Mouse (Mus musculus): ENCODE data around the gene Rasgrf2. TPM values are rescaled to one million over a fixed set of nuclear protein-coding genes. Genes with fewer than 3 reads are reported as not detected.

The Rasgrf2 gene
- total and polyA plus RNA-seq, 3 experiments, result not detected

GRCm38 (mm10) chr13:91991412-91991811 lies 140.0 kb downstream of the Rasgrf2 start:
- Histone ChIP-seq H3K36me3 (ENCODE audit: control insufficient read depth in 1 of 2, insufficient read depth in 2 of 2, low read length in 2 of 2) (no peaks in the 10 kb centered on the region), H3K9me3 (replicated peaks; ENCODE audit: insufficient read depth, low read length) (no peaks in the 10 kb centered on the region), H3K27me3 (ENCODE audit: control insufficient read depth in 1 of 2, insufficient read depth in 2 of 2, low read length in 2 of 2) (no peaks in the 10 kb centered on the region), H3K4me3 (ENCODE audit: control insufficient read depth in 1 of 2, insufficient read depth in 1 of 2, low read depth in 2 of 2, low read length in 2 of 2) (no peak overlapping the region), H3K79me2 (ENCODE audit: control insufficient read depth, insufficient read depth, low read length, poor library complexity) (no peaks in the 10 kb centered on the region), H3K27ac (ENCODE audit: control insufficient read depth, low read depth, low read length) (no peak overlapping the region), H3K9ac (ENCODE audit: control insufficient read depth, low read depth, low read length, poor library complexity, severe bottlenecking) (no peak overlapping the region), H3K4me1 (ENCODE audit: control insufficient read depth in 1 of 2, insufficient read depth in 2 of 2, low read length in 2 of 2) (no peaks in the 10 kb centered on the region)
- no peak for TF ChIP-seq NRF1 (IDR thresholded peaks at IDR 0.05; ENCODE audit: insufficient read depth, low read depth, low read length, poor library complexity, severe bottlenecking)
- TF ChIP-seq USF1 (IDR thresholded peaks at IDR 0.05; ENCODE audit: low read depth, low read length), result no peak
- TF ChIP-seq MYB (IDR thresholded peaks at IDR 0.05; ENCODE audit: low read depth, low read length), result no peak
- TF ChIP-seq BHLHE40 (IDR thresholded peaks at IDR 0.05; ENCODE audit: borderline replicate concordance, low read depth, low read length), result no peak
- TF ChIP-seq MAFK (IDR thresholded peaks at IDR 0.05; ENCODE audit: borderline replicate concordance, low read depth, low read length), result no peak
- TF ChIP-seq RCOR1 (IDR thresholded peaks at IDR 0.05; ENCODE audit: low read depth, low read length), result no peak
- DNase-seq (ENCODE audit: low read depth, low spot score), result no peak

DNA sequence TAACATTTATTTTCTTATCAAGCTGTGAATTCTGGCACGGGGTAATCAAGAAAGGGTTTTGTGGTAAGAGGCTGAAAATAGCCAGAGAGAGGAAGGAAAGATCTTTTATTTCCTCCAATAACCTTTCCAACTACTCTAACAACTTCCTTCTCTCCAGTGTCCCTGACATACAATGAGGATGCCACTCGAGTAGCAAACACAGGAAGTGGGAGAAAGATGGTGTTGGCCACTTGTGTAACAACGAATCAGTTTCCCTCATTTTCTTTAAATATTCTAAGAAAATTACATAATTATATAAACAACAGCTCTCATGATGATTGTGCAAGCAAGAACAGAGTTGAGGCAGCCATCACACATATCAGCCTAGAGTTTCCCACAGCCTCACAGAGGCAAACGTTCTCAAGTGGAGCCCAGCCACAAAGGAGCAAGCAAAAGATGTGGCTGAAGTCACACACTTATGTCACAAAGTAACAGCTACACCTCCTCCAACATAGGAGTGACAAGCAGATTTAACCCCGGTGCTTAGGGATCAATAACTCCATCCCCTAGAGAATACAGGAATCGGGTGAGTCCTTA lies 140.7 kb downstream of the Rasgrf2 start:
- no peaks in the 10 kb centered on the region for H3K36me3 ChIP-seq (ENCODE audit: control insufficient read depth in 1 of 2, insufficient read depth in 2 of 2, low read length in 2 of 2)
- no peaks in the 10 kb centered on the region for H3K9me3 ChIP-seq (replicated peaks; ENCODE audit: insufficient read depth, low read length)
- TF ChIP-seq TBP (IDR thresholded peaks at IDR 0.05; ENCODE audit: low read depth, low read length) (no peak), EP300 (IDR thresholded peaks at IDR 0.05; ENCODE audit: low read depth in 1 of 2, low read length in 2 of 2) (no peak), CTCF (IDR thresholded peaks at IDR 0.05 in 2 of 3, conservative IDR thresholded peaks at IDR 0.05 in 1 of 3; ENCODE audit: control insufficient read depth in 1 of 3, insufficient read depth in 1 of 3, low read depth in 2 of 3, low read length in 3 of 3, poor library complexity in 1 of 3, severe bottlenecking in 1 of 3) (no peak), JUND (IDR thresholded peaks at IDR 0.05; ENCODE audit: low read depth, low read length) (no peak), CHD1 (IDR thresholded peaks at IDR 0.05; ENCODE audit: low read depth, low read length) (no peak), POLR2AphosphoS5 (IDR thresholded peaks at IDR 0.05; ENCODE audit: borderline replicate concordance, low read depth, low read length) (no peak), POLR2A (IDR thresholded peaks at IDR 0.05; ENCODE audit: control insufficient read depth in 1 of 2, insufficient read depth in 1 of 2, low read depth in 1 of 2, low read length in 2 of 2, poor library complexity in 1 of 2) (no peak), NRF1 (IDR thresholded peaks at IDR 0.05; ENCODE audit: insufficient read depth, low read depth, low read length, poor library complexity, severe bottlenecking) (no peak), RAD21 (IDR thresholded peaks at IDR 0.05; ENCODE audit: low read depth, low read length) (no peak), MAZ (IDR thresholded peaks at IDR 0.05; ENCODE audit: low read depth, low read length) (no peak), TCF12 (IDR thresholded peaks at IDR 0.05; ENCODE audit: low read depth, low read length) (no peak), UBTF (IDR thresholded peaks at IDR 0.05; ENCODE audit: borderline replicate concordance, insufficient read depth, low read depth, low read length) (no peak), NELFE (IDR thresholded peaks at IDR 0.05; ENCODE audit: low read depth, low read length) (no peak), ETS1 (IDR thresholded peaks at IDR 0.05; ENCODE audit: low read depth, low read length) (no peak), ELF1 (IDR thresholded peaks at IDR 0.05; ENCODE audit: low read depth, low read length) (no peak), KAT2A (conservative IDR thresholded peaks at IDR 0.05; ENCODE audit: low read depth, low read length) (no peak)
- H3K4me1 ChIP-seq (ENCODE audit: control insufficient read depth in 1 of 2, insufficient read depth in 2 of 2, low read length in 2 of 2), result no peaks in the 10 kb centered on the region
- no peak for DNase-seq (ENCODE audit: low read depth, low spot score)
- H3K9ac ChIP-seq (ENCODE audit: control insufficient read depth, low read depth, low read length, poor library complexity, severe bottlenecking), result no peak overlapping the region
- H3K27ac ChIP-seq (ENCODE audit: control insufficient read depth, low read depth, low read length), result no peak overlapping the region
- no peaks in the 10 kb centered on the region for H3K79me2 ChIP-seq (ENCODE audit: control insufficient read depth, insufficient read depth, low read length, poor library complexity)
- no peak overlapping the region for H3K4me3 ChIP-seq (ENCODE audit: control insufficient read depth in 1 of 2, insufficient read depth in 1 of 2, low read depth in 2 of 2, low read length in 2 of 2)
- H3K27me3 ChIP-seq (ENCODE audit: control insufficient read depth in 1 of 2, insufficient read depth in 2 of 2, low read length in 2 of 2), result no peaks in the 10 kb centered on the region
